In genomic region chr5:23850345-23851159, GRCm38 (mm10) we compare ENCODE assay signal across 8 mouse cellular contexts. TPM values are rescaled to one million over a fixed set of nuclear protein-coding genes. Genes with fewer than 3 reads are reported as not detected.
DNase-seq lines count a peak whose midpoint lies in the region; ATAC-seq lines count a peak whose summit lies in the region.

No protein-coding gene starts in this region.

- H3K27me3 ChIP-seq in intestine, embryonic 14.5 days (replicated peaks; ENCODE audit: control insufficient read depth, insufficient read depth, low read length): no peaks in the 10 kb centered on the region

- H3K9ac ChIP-seq in intestine, embryonic 14.5 days (ENCODE audit: low read length): peak overlapping the region; percentile 77

- H3K4me1 ChIP-seq in intestine, embryonic 14.5 days (replicated peaks; ENCODE audit: control insufficient read depth, insufficient read depth, low read length): no peaks in the 10 kb centered on the region; the same call in 1 of the 2 replicates

- H3K4me3 ChIP-seq in intestine, embryonic 14.5 days (ENCODE audit: low read depth, low read length): peak overlapping the region; percentile 91

- peaks cover 35% of the 10 kb centered on the region for H3K36me3 ChIP-seq in intestine, embryonic 14.5 days (ENCODE audit: control insufficient read depth, insufficient read depth, low read length)

- peak; percentile 95 to 98 for DNase-seq in adrenal gland, adult 18-20 months (ENCODE audit: low spot score in 2 of 2)
- DNase-seq in embryo, embryonic 11 days: peak; percentile 88
- peak; percentile 89 for DNase-seq in gastrocnemius, postnatal 25 days
- DNase-seq in intestine, embryonic 14.5 days (ENCODE audit: low spot score): peak; percentile 97
- peak; percentile 81 to 94 for DNase-seq in left cerebral cortex, postnatal 14 days (ENCODE audit: low spot score in 2 of 2)
- DNase-seq in right cerebral cortex, postnatal 14 days: peak; percentile 93
- peak; percentile 96 for DNase-seq in urinary bladder, postnatal 25 days (ENCODE audit: low spot score)

- intact Hi-C loops in left cerebral cortex, postnatal 14 days (cut with DNase I): loop anchor here (5.0 kb wide), 1 partner anchor 227 kb away; no protein-coding TSS in a partner anchor

- H3K27ac ChIP-seq in intestine, embryonic 14.5 days (ENCODE audit: low read depth): peak overlapping the region; percentile 70; the same call in 1 of the 2 replicates

- no peaks in the 10 kb centered on the region for H3K9me3 ChIP-seq in intestine, embryonic 14.5 days (ENCODE audit: control insufficient read depth, low read length)

- H3K4me2 ChIP-seq in intestine, embryonic 14.5 days (ENCODE audit: low read length): peak overlapping the region; percentile 81

- peak; percentile 98 for ATAC-seq in intestine, embryonic 14.5 days (replicated peaks; ENCODE audit: low FRiP score, low TSS enrichment, low read depth)
- peak; percentile 95 for ATAC-seq in megakaryocyte-erythroid progenitor cell, adult 5-6 weeks (replicated peaks; ENCODE audit: low FRiP score, low TSS enrichment, poor library complexity, severe bottlenecking)

- under 1% methylated on average over 57 of the region's 61 CpGs for WGBS in intestine, embryonic 14.5 days

RNA-seq across cellular contexts. Expression of gene Tomm7, which starts 6.6 kb away (rescaled TPM):
- total RNA-seq in adrenal gland, adult 18-20 months (2021): 100 to 1,000 TPM; 119 to 133 TPM
- total RNA-seq in gastrocnemius, postnatal 25 days (2021): 10 to 100 TPM; 54.4 to 58.1 TPM
- 141 and 152 TPM in 2 replicates for polyA plus RNA-seq in intestine, embryonic 14.5 days (2014; fragmentation: Nextera tagmentation; extraction: Ambion mirVana)
- total RNA-seq in left cerebral cortex, postnatal 14 days (2021): 10 to 100 TPM; 78.2 to 85.0 TPM
- 98.3 and 122 TPM in 2 replicates for total RNA-seq in megakaryocyte-erythroid progenitor cell, adult 5-6 weeks (2014; fragmentation: Nextera tagmentation)
- total RNA-seq in megakaryocyte-erythroid progenitor cell, adult 5-6 weeks (2017): 241 and 274 TPM in 2 replicates

Comparison
In these comparisons a context has a peak if more than half of its experiments do, and no peak if none do; other contexts are left out.
1. Peak in every context shown above with its lines: DNase-seq, ATAC-seq, H3K4me3 ChIP-seq and H3K27ac ChIP-seq.